Mouse (Mus musculus) testis, adult 2 months (tissue): ENCODE measurements at regions not wholly inside any gene's neighbourhood (a gene's known extent, or its start where the extent isn't known, plus 50 kb on each side); places are given as distances from the start of the nearest gene placed in this dataset.

Experiments used
- H3K27ac ChIP-seq: fragments of 200-500 bp; 2 replicates; pipeline ENCODE4 v1.5.1; 2012; ENCODE audit warnings: low read depth, low read length; ENCODE audit not compliant: control insufficient read depth, insufficient read depth
- H3K27me3 ChIP-seq: fragments of 200-500 bp; 2 replicates; pipeline ENCODE4 v1.6.1; 2012; ENCODE audit warnings: mild to moderate bottlenecking, low read length, moderate library complexity; ENCODE audit not compliant: control insufficient read depth, insufficient read depth
- H3K36me3 ChIP-seq: fragments of 200-500 bp; 2 replicates; pipeline ENCODE4 v1.6.1; 2012; ENCODE audit warnings: mild to moderate bottlenecking, low read length; ENCODE audit not compliant: control insufficient read depth, insufficient read depth
- H3K4me1 ChIP-seq: fragments of 200-500 bp; 2 replicates; pipeline ENCODE4 v1.6.1; 2012; ENCODE audit warnings: low read length; ENCODE audit not compliant: control insufficient read depth, insufficient read depth
- H3K4me3 ChIP-seq: fragments of 200-500 bp; 2 replicates; pipeline ENCODE4 v1.5.1; 2012; ENCODE audit warnings: low read depth, mild to moderate bottlenecking, low read length, moderate library complexity, mixed read lengths; ENCODE audit not compliant: control insufficient read depth
- CTCF ChIP-seq: fragments of 200-500 bp; IDR thresholded peaks from 2 replicates; pipeline ENCODE4 v1.5.1; 2012; ENCODE audit warnings: low read depth, mild to moderate bottlenecking, inconsistent platforms, low read length, moderate library complexity; ENCODE audit not compliant: control insufficient read depth, insufficient read depth, insufficient replicate concordance
- POLR2A ChIP-seq: fragments of 200-500 bp; IDR thresholded peaks from 2 replicates; pipeline ENCODE4 v1.6.1; 2012; ENCODE audit warnings: low read depth, mild to moderate bottlenecking, inconsistent platforms, low read length, moderate library complexity; ENCODE audit not compliant: control insufficient read depth

GRCm38 (mm10) chr6:127263903-127264680, 112.1 kb upstream of the Ccnd2 start:
- H3K4me1 ChIP-seq = peaks cover 6% of the 10 kb centered on the region
- H3K36me3 ChIP-seq = no peaks in the 10 kb centered on the region
- TF ChIP-seq CTCF = no peak
- TF ChIP-seq POLR2A = no peak
- no peak overlapping the region for H3K27ac ChIP-seq
- H3K27me3 ChIP-seq = no peaks in the 10 kb centered on the region
- no peak overlapping the region for H3K4me3 ChIP-seq

DNA sequence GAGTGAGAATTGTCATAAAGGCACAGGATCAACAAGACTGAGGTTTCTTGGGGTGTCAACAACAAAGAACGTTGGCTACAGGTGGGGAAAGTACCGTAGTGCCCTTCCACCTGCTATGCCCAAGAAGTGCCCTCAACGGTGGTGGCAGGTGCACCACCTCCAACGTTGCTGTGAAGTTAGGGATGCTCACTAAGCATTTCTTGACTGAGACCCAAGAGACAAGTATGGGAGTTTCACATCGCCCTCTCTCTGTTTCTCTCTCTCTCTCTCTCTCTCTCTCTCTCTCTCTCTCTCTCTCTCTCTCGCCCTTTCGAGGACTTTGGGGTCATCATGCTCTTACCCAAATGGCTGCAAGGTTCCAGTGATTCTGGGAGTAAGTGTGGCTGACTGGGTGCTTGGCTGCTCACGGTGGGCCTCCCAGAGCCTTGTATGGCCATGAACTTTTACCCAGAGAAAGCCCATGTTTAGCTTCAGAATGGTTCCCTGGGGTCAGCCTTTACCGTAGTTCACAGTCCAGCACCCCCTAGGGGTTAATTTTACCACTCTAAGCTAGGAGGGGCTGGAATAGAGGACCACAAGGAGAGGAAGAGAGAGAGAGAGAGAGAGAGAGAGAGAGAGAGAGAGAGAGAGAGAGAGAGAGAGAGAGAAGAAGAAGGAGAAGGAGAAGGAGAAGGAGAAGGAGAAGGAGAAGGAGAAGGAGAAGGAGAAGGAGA, 113.2 kb upstream of the Ccnd2 start:
- TF ChIP-seq POLR2A (no peak), CTCF (no peak)
- no peaks in the 10 kb centered on the region for H3K36me3 ChIP-seq
- H3K4me1 ChIP-seq = peaks cover 6% of the 10 kb centered on the region
- H3K4me3 ChIP-seq = no peak overlapping the region
- H3K27ac ChIP-seq = no peak overlapping the region
- H3K27me3 ChIP-seq = no peaks in the 10 kb centered on the region

DNA sequence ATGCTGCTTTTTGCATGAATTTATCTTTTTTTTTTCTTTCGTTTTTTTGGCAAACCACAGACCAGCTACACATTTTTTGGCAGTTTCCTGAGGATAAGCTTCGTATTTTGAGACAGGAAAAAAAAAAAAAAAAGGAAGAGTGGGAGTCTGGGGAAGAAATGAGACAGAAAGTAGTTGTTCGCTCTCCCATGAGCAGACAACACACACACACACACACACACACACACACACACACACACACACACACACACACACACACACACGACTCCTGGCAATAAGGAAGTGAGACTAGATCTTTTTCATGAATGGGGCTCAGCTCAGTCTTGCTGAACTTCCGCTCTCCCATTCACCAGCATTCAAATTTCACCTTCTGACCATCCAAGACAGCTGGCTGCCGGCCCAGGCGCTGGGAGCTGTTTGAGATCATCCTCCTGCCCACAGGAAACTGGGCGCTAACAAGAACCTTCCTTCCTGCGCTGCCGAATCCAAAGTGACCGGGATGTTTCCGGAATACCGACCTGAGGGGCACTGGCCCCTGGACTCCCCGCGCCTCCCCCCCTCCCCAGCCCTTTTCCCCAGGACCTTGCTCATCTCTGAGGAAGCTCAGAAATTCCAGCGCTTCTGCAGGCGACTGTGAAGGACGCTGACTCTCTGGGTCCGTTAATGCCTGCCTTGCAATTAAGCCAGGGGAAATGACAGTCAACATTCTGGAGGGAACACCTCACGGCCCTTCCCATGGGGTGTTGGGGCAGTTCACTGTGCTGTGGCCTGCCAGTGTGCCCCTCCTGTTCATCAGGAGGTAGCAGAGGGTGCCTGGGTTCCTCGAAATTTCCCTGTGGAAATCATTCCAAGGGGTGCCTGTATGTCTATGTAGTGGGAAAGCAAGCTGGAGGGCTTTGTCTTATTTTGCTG, 114.2 kb upstream of the Ccnd2 start:
- TF ChIP-seq CTCF (no peak), POLR2A (no peak)
- peaks cover 6% of the 10 kb centered on the region for H3K4me1 ChIP-seq
- H3K27ac ChIP-seq = no peak overlapping the region
- peak overlapping the region; percentile 32 for H3K4me3 ChIP-seq
- H3K36me3 ChIP-seq = no peaks in the 10 kb centered on the region
- H3K27me3 ChIP-seq = no peaks in the 10 kb centered on the region

DNA sequence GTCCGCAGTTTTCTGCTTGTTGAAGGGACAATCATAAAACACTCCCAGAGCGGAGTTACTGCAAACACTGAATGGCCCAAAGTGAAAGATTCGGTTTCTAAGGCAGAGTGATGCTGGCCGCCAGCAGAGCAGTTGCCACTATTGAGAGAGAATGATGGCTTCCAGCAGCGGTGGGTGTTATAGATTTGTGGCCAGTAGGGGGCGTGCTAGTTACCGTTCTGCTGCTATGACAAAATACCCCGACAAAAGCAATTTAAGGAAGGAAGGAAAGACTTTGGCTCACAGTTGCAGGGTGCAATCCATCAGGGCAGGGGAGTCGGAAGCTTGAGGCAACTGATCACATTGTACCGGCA, 114.8 kb upstream of the Ccnd2 start:
- Histone ChIP-seq H3K4me1 (peaks cover 6% of the 10 kb centered on the region), H3K36me3 (no peaks in the 10 kb centered on the region), H3K27me3 (no peaks in the 10 kb centered on the region), H3K27ac (no peak overlapping the region), H3K4me3 (peak overlapping the region; percentile 32; the same call in 1 of the 2 replicates)
- peak; percentile 31; the same call in 1 of the 2 replicates for TF ChIP-seq CTCF
- no peak for TF ChIP-seq POLR2A

DNA sequence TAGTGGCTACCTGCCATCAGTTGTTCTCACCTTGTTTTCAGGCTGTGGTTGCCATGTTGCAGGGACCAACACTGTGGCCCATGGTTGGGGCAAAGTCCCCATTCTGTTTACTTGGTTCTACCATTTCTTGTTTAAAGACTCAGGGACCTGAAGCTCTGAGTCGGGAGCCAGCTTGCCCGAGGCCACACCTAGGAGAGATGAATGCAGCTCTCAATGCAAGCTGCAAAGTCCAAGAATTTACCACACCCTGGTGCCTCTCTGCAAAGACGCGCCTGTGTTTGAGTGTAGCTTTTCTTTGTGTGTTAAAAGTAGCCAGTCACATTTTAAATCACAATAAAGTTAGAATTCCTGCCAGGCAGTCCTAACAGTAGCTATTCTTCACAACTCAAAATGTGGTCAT, 117.0 kb upstream of the Ccnd2 start:
- no peaks in the 10 kb centered on the region for H3K36me3 ChIP-seq
- H3K4me1 ChIP-seq = peaks cover 6% of the 10 kb centered on the region
- no peak overlapping the region for H3K4me3 ChIP-seq
- TF ChIP-seq CTCF = no peak
- TF ChIP-seq POLR2A = no peak
- H3K27ac ChIP-seq = no peak overlapping the region
- no peaks in the 10 kb centered on the region for H3K27me3 ChIP-seq

DNA sequence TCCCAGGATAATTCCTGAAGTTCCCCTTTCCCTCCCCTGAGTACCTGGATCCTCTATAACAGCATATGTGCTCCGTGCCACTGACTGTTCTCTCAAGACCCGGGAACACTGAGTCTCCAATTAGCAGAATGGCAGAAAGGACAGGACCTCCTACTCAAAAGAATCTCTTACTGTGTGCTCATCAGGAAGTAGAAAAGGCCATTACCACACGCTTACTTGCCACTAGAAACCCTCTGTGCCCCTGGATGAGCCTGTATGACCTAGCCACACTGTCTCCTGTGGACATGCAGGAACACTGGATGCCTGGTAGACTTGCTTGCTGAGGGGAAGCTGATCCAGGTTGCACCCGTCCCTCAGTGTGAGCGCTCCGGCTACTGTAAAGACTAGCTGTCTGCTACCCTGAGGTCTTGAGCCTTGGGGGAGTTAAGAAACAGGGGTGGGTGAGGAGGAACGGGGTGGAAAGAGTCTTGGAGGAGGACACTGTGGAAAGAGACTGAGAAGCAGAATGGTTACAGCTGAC, 117.6 kb upstream of the Ccnd2 start:
- Histone ChIP-seq H3K4me3 (no peak overlapping the region), H3K36me3 (no peaks in the 10 kb centered on the region), H3K4me1 (peaks cover 6% of the 10 kb centered on the region), H3K27ac (no peak overlapping the region), H3K27me3 (no peaks in the 10 kb centered on the region)
- TF ChIP-seq POLR2A (no peak), CTCF (no peak)

- Histone ChIP-seq H3K4me1 (peaks cover 6% of the 10 kb centered on the region), H3K4me3 (no peak overlapping the region), H3K27me3 (no peaks in the 10 kb centered on the region), H3K27ac (no peak overlapping the region), H3K36me3 (no peaks in the 10 kb centered on the region)
- TF ChIP-seq CTCF (no peak), POLR2A (no peak)
Measured at GRCm38 (mm10) chr6:127270774-127271173, 118.8 kb upstream of the Ccnd2 start.
